Mouse (Mus musculus) hindbrain, postnatal 0 days (tissue): ENCODE data around the gene Pus10. TPM values are rescaled to one million over a fixed set of nuclear protein-coding genes. Genes with fewer than 3 reads are reported as not detected.
A peak's percentile ranks its signal among the peaks of the same experiment; 100 is the strongest.

Experiments
- ATAC-seq: fragments of 200-750 bp; cut with Nextera tagmentation; 2 replicates; pipeline ENCODE4 v1.8.0; 2017; ENCODE audit warnings: mild to moderate bottlenecking, moderate TSS enrichment, moderate library complexity
- DNase-seq: peaks from one replicate; pipeline ENCODE4 v3.0.0-alpha.2; 2015; ENCODE audit warnings: low spot score
- H3K27ac ChIP-seq: fragments of 300-500 bp; sonication (generic); 2 replicates; pipeline ENCODE4 v1.5.1; 2014; ENCODE audit warnings: mild to moderate bottlenecking
- H3K27me3 ChIP-seq: fragments of 300-500 bp; sonication (generic); 2 replicates; pipeline ENCODE4 v1.6.1; 2014; ENCODE audit warnings: low read length, mixed read lengths; ENCODE audit not compliant: insufficient read depth
- H3K36me3 ChIP-seq: fragments of 300-500 bp; sonication (generic); 2 replicates; pipeline ENCODE4 v1.6.1; 2014; ENCODE audit warnings: low read length, mixed read lengths; ENCODE audit not compliant: insufficient read depth
- H3K4me1 ChIP-seq: fragments of 300-500 bp; sonication (generic); 2 replicates; pipeline ENCODE4 v1.6.1; 2014; ENCODE audit warnings: antibody characterized with exemption, low read length, mixed read lengths; ENCODE audit not compliant: insufficient read depth
- H3K4me2 ChIP-seq: fragments of 300-500 bp; sonication (generic); 2 replicates; pipeline ENCODE4 v1.6.1; 2014; ENCODE audit warnings: low read depth, mild to moderate bottlenecking, low read length, moderate library complexity, mixed read lengths
- H3K4me3 ChIP-seq: fragments of 300-500 bp; sonication (generic); 2 replicates; pipeline ENCODE4 v1.5.1; 2014; ENCODE audit warnings: low read length
- H3K9ac ChIP-seq: fragments of 300-500 bp; sonication (generic); replicated peaks from 2 replicates; pipeline ENCODE4 v1.6.1; 2014; ENCODE audit warnings: mild to moderate bottlenecking, low read length, moderate library complexity, mixed read lengths
- H3K9me3 ChIP-seq: fragments of 300-500 bp; sonication (generic); 2 replicates; pipeline ENCODE4 v1.6.1; 2016; ENCODE audit warnings: low read length, mixed read lengths
- CTCF ChIP-seq: IDR thresholded peaks from 2 replicates; pipeline ENCODE4 v1.5.1; 2016; ENCODE audit warnings: antibody characterized with exemption, control low read depth, low read depth
- WGBS: fragments of 180-500 bp; shearing (Covaris S2); extraction: QIAGEN DNeasy Blood & Tissue Kit; methylation state at CpG from one replicate; pipeline ENCODE4 v1.1.7; 2014; 5-methylcytosine and 5-hydroxymethylcytosine counted together
- polyA plus RNA-seq: library from polyadenylated mRNA; unstranded; fragments of >200 nt; fragmentation: Nextera tagmentation; extraction: Ambion mirVana; gene quantifications from 2 replicates; pipeline ENCODE4 v1.2.1, GENCODE M21; 2015
- total RNA-seq: library from RNA; depleted of rRNA; stranded (reverse); fragments of >200 nt; gene quantifications from 2 replicates; pipeline ENCODE4 v1.2.3, GENCODE M21; 2014

Gene Pus10
- total and polyA plus RNA-seq, 2 experiments from 2014 or later = 7.8 to 11.8 TPM

DNA sequence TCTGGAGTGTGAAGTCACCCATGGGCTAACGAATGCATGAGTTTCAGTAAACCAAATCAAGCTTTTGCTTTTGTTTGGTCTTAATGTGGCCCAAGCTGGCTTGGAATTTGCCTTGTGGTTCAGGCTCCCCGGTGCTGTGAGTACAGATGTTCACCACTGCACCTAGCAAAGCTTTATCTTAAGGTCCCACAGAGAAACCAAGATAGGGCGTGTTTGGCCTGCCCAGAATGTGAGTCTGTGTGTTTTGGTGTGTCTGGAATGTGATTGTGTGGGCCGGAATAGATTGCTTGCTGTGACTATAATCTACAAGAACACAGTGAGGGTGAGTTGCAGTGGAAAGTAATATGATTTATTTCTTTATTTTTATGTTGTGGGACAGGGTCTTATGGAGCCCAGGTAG lies 64.6 kb downstream of the Pus10 start:
- no peaks in the 10 kb centered on the region for H3K4me1 ChIP-seq
- TF ChIP-seq CTCF = no peak
- no peak overlapping the region for H3K4me3 ChIP-seq
- H3K9me3 ChIP-seq = no peaks in the 10 kb centered on the region
- no peak overlapping the region for H3K4me2 ChIP-seq
- no peaks in the 10 kb centered on the region for H3K27me3 ChIP-seq
- ATAC-seq (no peak), DNase-seq (no peak)
- H3K9ac ChIP-seq = no peak overlapping the region
- H3K27ac ChIP-seq = no peak overlapping the region
- H3K36me3 ChIP-seq = peaks cover 26% of the 10 kb centered on the region; the same call in 1 of the 2 replicates
- WGBS = 94% methylated on average over 4 of the region's 4 CpGs

DNA sequence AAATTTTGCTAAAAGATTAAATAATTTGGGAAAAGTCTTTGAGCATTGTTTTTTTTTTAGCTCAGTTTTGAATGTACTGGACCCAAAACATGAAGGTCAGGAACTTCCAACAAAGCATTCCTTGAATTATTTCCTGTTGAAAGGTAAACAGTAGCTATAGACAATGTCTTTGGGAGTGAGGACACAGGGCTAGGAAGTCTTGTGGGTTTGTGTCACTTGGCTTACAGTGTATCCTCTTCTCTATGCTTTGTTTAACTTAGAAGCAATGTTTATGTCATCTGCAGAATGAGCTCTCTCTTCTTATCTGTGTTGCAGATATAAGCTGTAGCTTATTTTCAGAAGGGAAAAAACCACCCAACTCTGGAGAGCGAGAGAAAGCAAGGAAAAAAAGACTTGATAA lies 67.4 kb downstream of the Pus10 start:
- WGBS = 88% methylated on average over 1 of the region's 1 CpGs

DNA sequence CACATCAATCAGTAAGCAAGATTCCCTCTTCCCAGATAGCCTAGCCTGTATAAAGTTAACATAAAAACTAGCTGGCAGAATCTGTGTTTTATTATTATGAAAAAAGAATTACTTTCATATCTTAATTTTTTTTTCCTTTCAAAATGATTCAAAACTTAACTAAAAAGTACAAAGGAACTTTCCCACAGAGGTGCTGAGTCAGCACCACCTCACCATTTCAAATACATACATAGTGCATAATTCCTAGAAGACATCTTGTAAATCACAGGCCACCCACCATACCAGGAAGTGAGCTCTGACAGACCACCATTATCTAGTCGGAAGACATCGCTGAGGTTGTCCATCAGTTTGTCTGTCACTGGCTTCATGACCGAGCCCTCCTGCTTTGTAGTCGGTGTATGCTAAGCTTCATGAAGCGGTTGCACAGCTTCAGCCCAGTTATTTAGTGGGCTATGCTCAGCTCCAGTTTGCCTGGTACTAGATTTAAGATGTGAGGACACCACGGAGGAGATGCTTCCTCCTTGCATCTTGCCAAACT lies 69.3 kb downstream of the Pus10 start:
- H3K9me3 ChIP-seq = no peaks in the 10 kb centered on the region
- DNase-seq = no peak
- no peak for ATAC-seq
- no peaks in the 10 kb centered on the region for H3K27me3 ChIP-seq
- H3K9ac ChIP-seq = no peak overlapping the region
- no peaks in the 10 kb centered on the region for H3K4me1 ChIP-seq
- H3K36me3 ChIP-seq = 0 out of 2 replicates have a peak, but pooled peaks cover 5% of the 10 kb centered on the region
- TF ChIP-seq CTCF = no peak
- no peak overlapping the region for H3K4me2 ChIP-seq
- 92% methylated on average over 6 of the region's 6 CpGs for WGBS
- no peak overlapping the region for H3K27ac ChIP-seq
- H3K4me3 ChIP-seq = no peak overlapping the region

More for the DNA sequence above, 67.4 kb downstream of the Pus10 start:
- no peak for TF ChIP-seq CTCF
- no peak for ATAC-seq
- H3K4me2 ChIP-seq = no peak overlapping the region
- H3K4me1 ChIP-seq = no peaks in the 10 kb centered on the region
- no peak overlapping the region for H3K4me3 ChIP-seq
- DNase-seq = no peak
- H3K36me3 ChIP-seq = peaks cover 12% of the 10 kb centered on the region; the same call in 1 of the 2 replicates
- H3K27ac ChIP-seq = no peak overlapping the region
- no peak overlapping the region for H3K9ac ChIP-seq
- H3K9me3 ChIP-seq = no peaks in the 10 kb centered on the region
- H3K27me3 ChIP-seq = no peaks in the 10 kb centered on the region

DNA sequence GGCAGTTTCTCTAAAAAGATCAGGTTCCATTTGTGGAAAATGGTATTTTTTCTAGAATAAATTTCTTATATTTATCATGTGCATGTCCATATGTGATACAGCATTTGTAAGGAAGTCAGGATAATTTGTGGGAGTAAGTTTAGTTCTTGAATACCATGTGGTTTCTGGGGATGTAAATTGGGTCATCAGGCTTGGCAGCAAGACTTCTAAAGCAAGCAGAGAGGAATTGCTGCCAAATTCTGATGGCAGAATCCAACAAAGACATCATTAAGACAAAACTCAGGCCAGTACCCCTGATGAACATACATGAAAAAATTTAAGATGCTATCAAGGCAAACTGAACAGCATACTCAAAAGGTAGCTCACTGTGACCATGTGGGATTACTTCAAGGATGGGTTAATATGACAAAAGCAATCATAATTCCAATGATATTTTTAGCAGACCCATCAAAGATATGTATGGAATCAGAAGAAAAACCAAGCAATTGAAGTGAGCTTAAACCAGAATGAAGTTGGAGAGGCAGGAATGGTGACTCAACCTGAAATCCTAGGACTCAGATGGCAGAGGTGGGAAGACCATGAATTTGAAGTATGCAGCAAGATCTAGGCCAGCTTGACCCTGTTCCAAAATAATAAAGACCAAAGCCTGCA lies 70.5 kb downstream of the Pus10 start:
- 0 out of 2 replicates have a peak, but pooled peaks cover 5% of the 10 kb centered on the region for H3K36me3 ChIP-seq
- peak; percentile 5 for DNase-seq
- H3K4me2 ChIP-seq = no peak overlapping the region
- H3K4me3 ChIP-seq = no peak overlapping the region
- no peak for ATAC-seq
- no peaks in the 10 kb centered on the region for H3K27me3 ChIP-seq
- no peak overlapping the region for H3K27ac ChIP-seq
- no peaks in the 10 kb centered on the region for H3K9me3 ChIP-seq
- H3K9ac ChIP-seq = no peak overlapping the region
- no peak for TF ChIP-seq CTCF
- H3K4me1 ChIP-seq = no peaks in the 10 kb centered on the region

DNA sequence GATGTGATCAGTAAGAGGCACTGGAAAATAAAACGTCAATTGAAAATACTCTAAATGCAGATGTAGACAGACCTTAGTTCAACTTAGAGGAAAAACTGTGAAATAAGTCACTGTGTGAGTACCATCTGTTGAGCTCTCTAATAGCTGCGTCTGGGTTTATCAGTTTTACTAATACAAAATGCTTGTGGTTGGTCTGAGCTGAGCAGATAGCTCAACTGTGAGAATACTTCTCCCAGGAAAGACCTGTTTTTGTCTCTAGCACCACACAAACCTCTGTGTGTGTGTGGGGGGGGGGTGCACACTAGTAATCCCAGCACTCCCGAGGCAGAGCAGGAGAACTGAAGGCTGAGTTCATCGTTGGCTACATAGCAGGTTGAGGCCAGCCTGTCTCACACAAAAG lies 75.4 kb downstream of the Pus10 start:
- WGBS = 77% methylated on average over 4 of the region's 4 CpGs
- ATAC-seq = no peak

DNA sequence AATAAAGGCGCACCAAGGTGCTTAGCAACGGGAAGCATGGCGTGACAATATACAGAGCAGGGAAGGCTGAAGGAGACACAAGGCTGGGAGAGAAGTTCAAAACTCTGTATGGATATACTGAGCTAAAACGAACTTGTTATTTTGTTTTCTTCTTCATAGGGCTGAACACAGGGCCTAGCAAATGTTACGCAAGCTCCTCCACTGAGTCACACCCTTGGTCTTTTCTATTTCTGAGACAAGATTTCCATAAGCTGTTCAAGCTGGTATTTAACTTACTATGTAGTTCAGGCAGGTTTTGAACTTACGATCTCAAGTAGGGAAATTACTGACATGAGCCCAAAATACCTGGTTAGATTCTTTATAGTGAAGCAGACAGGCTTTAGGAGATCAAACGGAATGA lies 75.9 kb downstream of the Pus10 start:
- WGBS = 93% methylated on average over 7 of the region's 7 CpGs

More for the DNA sequence above, 75.4 kb downstream of the Pus10 start:
- no peak overlapping the region for H3K27ac ChIP-seq
- no peaks in the 10 kb centered on the region for H3K36me3 ChIP-seq
- no peak overlapping the region for H3K4me3 ChIP-seq
- no peak overlapping the region for H3K9ac ChIP-seq
- no peak for TF ChIP-seq CTCF
- no peaks in the 10 kb centered on the region for H3K9me3 ChIP-seq
- no peak for DNase-seq
- no peaks in the 10 kb centered on the region for H3K4me1 ChIP-seq
- H3K4me2 ChIP-seq = no peak overlapping the region
- no peaks in the 10 kb centered on the region for H3K27me3 ChIP-seq

DNA sequence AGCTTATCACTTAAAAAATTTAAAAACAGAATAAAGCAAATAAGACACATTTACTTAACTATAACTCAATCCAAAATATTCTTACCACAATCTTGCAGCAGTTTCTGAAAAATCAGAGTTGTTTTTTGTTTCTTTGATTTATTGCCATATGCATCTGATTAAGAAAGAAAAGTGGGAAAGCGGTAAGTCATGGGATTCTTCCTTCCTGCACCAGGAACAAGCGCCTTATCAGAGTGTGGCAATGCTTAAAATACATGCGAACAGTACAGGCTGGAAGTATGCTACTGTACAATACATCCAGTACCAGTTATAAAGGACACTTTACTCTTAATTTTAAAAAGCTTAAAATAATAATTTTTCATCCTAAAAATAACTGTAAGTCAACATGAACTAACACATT lies 78.9 kb downstream of the Pus10 start:
- no peaks in the 10 kb centered on the region for H3K9me3 ChIP-seq
- H3K9ac ChIP-seq = no peak overlapping the region
- no peak overlapping the region for H3K4me2 ChIP-seq
- H3K27me3 ChIP-seq = no peaks in the 10 kb centered on the region
- TF ChIP-seq CTCF = no peak
- DNase-seq (no peak), ATAC-seq (no peak)
- 94% methylated on average over 3 of the region's 3 CpGs for WGBS
- H3K36me3 ChIP-seq = no peaks in the 10 kb centered on the region
- H3K4me1 ChIP-seq = no peaks in the 10 kb centered on the region
- H3K27ac ChIP-seq = no peak overlapping the region
- no peak overlapping the region for H3K4me3 ChIP-seq

More for the DNA sequence above, 75.9 kb downstream of the Pus10 start:
- Histone ChIP-seq H3K27ac (no peak overlapping the region), H3K4me2 (no peak overlapping the region), H3K36me3 (no peaks in the 10 kb centered on the region), H3K27me3 (no peaks in the 10 kb centered on the region), H3K4me1 (no peaks in the 10 kb centered on the region), H3K4me3 (no peak overlapping the region), H3K9me3 (no peaks in the 10 kb centered on the region), H3K9ac (no peak overlapping the region)
- TF ChIP-seq CTCF = no peak
- no peak for DNase-seq
- no peak for ATAC-seq
